Mouse (Mus musculus): ENCODE results near the gene Lad1.
A peak's percentile ranks its signal among the peaks of the same experiment; 100 is the strongest.

Lad1 gene

GRCm38 (mm10) chr1:135844481-135844880, 26.1 kb downstream of the Lad1 start:
- peak; percentile 95 for DNase-seq (ENCODE audit: low read depth, low spot score)

GRCm38 (mm10) chr1:135846632-135847031, 28.2 kb downstream of the Lad1 start:
- no peak for DNase-seq (ENCODE audit: low read depth, low spot score)

- DNase-seq (ENCODE audit: low read depth, low spot score), result peak; percentile 91
Observed at GRCm38 (mm10) chr1:135847139-135847562, 28.8 kb downstream of the Lad1 start.

GRCm38 (mm10) chr1:135847611-135848351, 29.4 kb downstream of the Lad1 start:
- DNase-seq (ENCODE audit: low read depth, low spot score), result no peak

GRCm38 (mm10) chr1:135850722-135851512, 32.5 kb downstream of the Lad1 start:
- DNase-seq (ENCODE audit: low read depth, low spot score), result peak; percentile 80

- DNase-seq (ENCODE audit: low read depth, low spot score), result peak; percentile 85
Observed at GRCm38 (mm10) chr1:135852044-135852756, 33.8 kb downstream of the Lad1 start.

GRCm38 (mm10) chr1:135853200-135853599, 34.8 kb downstream of the Lad1 start:
- DNase-seq (ENCODE audit: low read depth, low spot score), result no peak

- DNase-seq (ENCODE audit: low read depth, low spot score), result no peak
Observed at GRCm38 (mm10) chr1:135854591-135855343, 36.4 kb downstream of the Lad1 start.

- DNase-seq (ENCODE audit: low read depth, low spot score), result no peak
Observed at GRCm38 (mm10) chr1:135855344-135855687, 36.9 kb downstream of the Lad1 start.

GRCm38 (mm10) chr1:135856070-135856469, 37.7 kb downstream of the Lad1 start:
- DNase-seq (ENCODE audit: low read depth, low spot score), result no peak

GRCm38 (mm10) chr1:135857137-135857775, 38.9 kb downstream of the Lad1 start:
- DNase-seq (ENCODE audit: low read depth, low spot score), result no peak

GRCm38 (mm10) chr1:135858533-135858932, 40.1 kb downstream of the Lad1 start:
- DNase-seq (ENCODE audit: low read depth, low spot score), result no peak

- DNase-seq (ENCODE audit: low read depth, low spot score), result no peak
Observed at GRCm38 (mm10) chr1:135861091-135861490, 42.7 kb downstream of the Lad1 start.

GRCm38 (mm10) chr1:135861980-135862552, 43.7 kb downstream of the Lad1 start:
- DNase-seq (ENCODE audit: low read depth, low spot score), result peak; percentile 91

GRCm38 (mm10) chr1:135862561-135862960, 44.2 kb downstream of the Lad1 start:
- no peak for DNase-seq (ENCODE audit: low read depth, low spot score)

GRCm38 (mm10) chr1:135863786-135864335, 45.5 kb downstream of the Lad1 start:
- DNase-seq (ENCODE audit: low read depth, low spot score), result peak; percentile 72

GRCm38 (mm10) chr1:135864830-135865229, 46.4 kb downstream of the Lad1 start:
- no peak for DNase-seq (ENCODE audit: low read depth, low spot score)

- DNase-seq (ENCODE audit: low read depth, low spot score), result peak; percentile 91
Observed at GRCm38 (mm10) chr1:135865518-135866194, 47.3 kb downstream of the Lad1 start.

GRCm38 (mm10) chr1:135868570-135868969, 50.2 kb downstream of the Lad1 start:
- no peak for DNase-seq (ENCODE audit: low read depth, low spot score)

- DNase-seq (ENCODE audit: low read depth, low spot score), result no peak
Observed at GRCm38 (mm10) chr1:135872991-135873390, 54.6 kb downstream of the Lad1 start.
